In the genomic region with DNA sequence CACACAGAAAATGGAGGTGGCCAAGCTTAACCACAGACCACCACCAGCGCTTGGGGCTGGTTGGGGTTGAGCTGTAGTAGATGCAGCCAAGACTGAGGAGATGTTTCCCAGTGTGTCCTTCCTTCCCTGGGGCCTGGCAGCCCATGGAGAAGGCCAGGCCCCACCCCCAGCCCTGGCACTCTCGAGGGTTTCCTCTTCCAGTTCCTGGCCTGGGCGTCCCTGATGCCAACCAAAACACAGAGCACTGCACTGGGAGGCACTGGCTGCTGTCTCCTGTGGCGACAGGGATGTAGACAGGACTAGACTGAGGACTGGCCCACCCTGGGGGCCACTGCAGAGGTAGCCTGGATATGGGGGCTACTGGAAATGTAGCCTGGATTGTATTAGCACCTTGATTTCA, we compare ENCODE assay signal across 12 mouse cellular contexts. TPM values are rescaled to one million over a fixed set of nuclear protein-coding genes. Genes with fewer than 3 reads are reported as not detected.
DNase-seq lines count a peak whose midpoint lies in the region; ATAC-seq and TF ChIP-seq lines count a peak whose summit lies in the region.
"Had no signal": no experiment of that assay in that cellular context is flagged by ENCODE, and none has a peak within 500 bp of the region (broad histone marks: within the 10 kb centered on the region; RNA-seq: fewer than 3 reads in every experiment).

No protein-coding gene starts in this region.

- TF ChIP-seq CTCF in lung, postnatal 0 days (IDR thresholded peaks at IDR 0.05), result no peak

- H3K4me2 ChIP-seq in heart, embryonic 12.5 days, result no peak overlapping the region
- H3K4me2 ChIP-seq in lung, postnatal 0 days (replicated peaks; ENCODE audit: low read depth, low read length), result no peak overlapping the region
- H3K4me2 ChIP-seq in kidney, embryonic 15.5 days, result no peak overlapping the region
- H3K4me2 ChIP-seq: heart, embryonic 13.5 days; lung, embryonic 15.5 days; stomach, embryonic 15.5 days had no signal

- no peak; the same call in 1 of the 2 replicates for ATAC-seq in heart, embryonic 12.5 days (ENCODE audit: insufficient number of reproducible peaks, low FRiP score)
- peak; percentile 48 for ATAC-seq in lung, postnatal 0 days
- no peak for ATAC-seq in kidney, embryonic 15.5 days (replicated peaks; ENCODE audit: low FRiP score)

- no peak overlapping the region for H3K9ac ChIP-seq in heart, embryonic 12.5 days
- no peak overlapping the region for H3K9ac ChIP-seq in lung, postnatal 0 days (replicated peaks; ENCODE audit: low read depth)
- H3K9ac ChIP-seq in kidney, embryonic 15.5 days, result no peak overlapping the region
- H3K9ac ChIP-seq: lung, embryonic 15.5 days; stomach, embryonic 15.5 days had no signal

- H3K27ac ChIP-seq in heart, embryonic 12.5 days (ENCODE audit: poor library complexity, severe bottlenecking), result no peak overlapping the region
- peak overlapping the region; percentile 57; the same call in 1 of the 2 replicates for H3K27ac ChIP-seq in embryonic facial prominence, embryonic 10.5 days (replicated peaks)
- no peak overlapping the region for H3K27ac ChIP-seq in lung, postnatal 0 days (ENCODE audit: low read length)
- no peak overlapping the region for H3K27ac ChIP-seq in kidney, embryonic 15.5 days
- H3K27ac ChIP-seq: heart, embryonic 13.5 days; layer of hippocampus, adult 2 months; lung, embryonic 15.5 days; stomach, embryonic 15.5 days had no signal

- no peak overlapping the region for H3K4me3 ChIP-seq in heart, embryonic 12.5 days
- no peak overlapping the region for H3K4me3 ChIP-seq in embryonic facial prominence, embryonic 10.5 days
- H3K4me3 ChIP-seq in lung, postnatal 0 days (ENCODE audit: low read depth, low read length), result no peak overlapping the region
- H3K4me3 ChIP-seq in kidney, embryonic 15.5 days (replicated peaks), result no peak overlapping the region
- H3K4me3 ChIP-seq: heart, embryonic 13.5 days; layer of hippocampus, adult 2 months; lung, embryonic 15.5 days; stomach, embryonic 15.5 days had no signal

- WGBS in heart, embryonic 12.5 days, result 69% methylated on average over 4 of the region's 4 CpGs
- WGBS in embryonic facial prominence, embryonic 10.5 days, result 73% methylated on average over 4 of the region's 4 CpGs
- 52% methylated on average over 4 of the region's 4 CpGs for WGBS in lung, postnatal 0 days
- WGBS in kidney, embryonic 15.5 days, result 79% methylated on average over 4 of the region's 4 CpGs

- peaks cover 27% of the 10 kb centered on the region for H3K4me1 ChIP-seq in heart, embryonic 12.5 days (replicated peaks)
- H3K4me1 ChIP-seq in embryonic facial prominence, embryonic 10.5 days, result peaks cover 32% of the 10 kb centered on the region
- H3K4me1 ChIP-seq in lung, postnatal 0 days (ENCODE audit: insufficient read depth, low read depth, low read length), result no peaks in the 10 kb centered on the region; the same call in 1 of the 2 replicates
- peaks cover 23% of the 10 kb centered on the region for H3K4me1 ChIP-seq in kidney, embryonic 15.5 days

- DNase-seq in heart, adult 8-10 months (ENCODE audit: low spot score), result peak; percentile 27
- peak; percentile 64 for DNase-seq in adipocyte (ENCODE audit: low spot score)
- DNase-seq in embryonic facial prominence, embryonic 10.5 days (ENCODE audit: low spot score), result no peak
- DNase-seq in lung, postnatal 0 days (ENCODE audit: low spot score), result no peak
- no peak for DNase-seq in urinary bladder, adult 18-20 months (ENCODE audit: low spot score in 2 of 2)
- DNase-seq: kidney, adult 8-10 months had no signal

- no peaks in the 10 kb centered on the region for H3K27me3 ChIP-seq in heart, embryonic 12.5 days (replicated peaks)
- no peaks in the 10 kb centered on the region for H3K27me3 ChIP-seq in embryonic facial prominence, embryonic 10.5 days (replicated peaks; ENCODE audit: low read depth, poor library complexity, severe bottlenecking)
- no peaks in the 10 kb centered on the region for H3K27me3 ChIP-seq in lung, postnatal 0 days (replicated peaks; ENCODE audit: insufficient read depth, low read length)
- H3K27me3 ChIP-seq in kidney, embryonic 15.5 days, result no peaks in the 10 kb centered on the region
- H3K27me3 ChIP-seq: heart, embryonic 13.5 days; lung, embryonic 15.5 days; stomach, embryonic 15.5 days had no signal

- no peaks in the 10 kb centered on the region for H3K9me3 ChIP-seq in heart, embryonic 12.5 days (replicated peaks)
- H3K9me3 ChIP-seq in embryonic facial prominence, embryonic 10.5 days, result peaks cover 2% of the 10 kb centered on the region; the same call in 1 of the 2 replicates
- no peaks in the 10 kb centered on the region for H3K9me3 ChIP-seq in lung, postnatal 0 days (ENCODE audit: low read length)
- H3K9me3 ChIP-seq in kidney, embryonic 15.5 days (replicated peaks), result no peaks in the 10 kb centered on the region
- H3K9me3 ChIP-seq: heart, embryonic 13.5 days; lung, embryonic 15.5 days; stomach, embryonic 15.5 days had no signal

- no peak for TF ChIP-seq EP300 in lung, postnatal 0 days (IDR thresholded peaks at IDR 0.05)

- H3K36me3 ChIP-seq in heart, embryonic 12.5 days, result peaks cover 30% of the 10 kb centered on the region
- H3K36me3 ChIP-seq in embryonic facial prominence, embryonic 10.5 days (replicated peaks), result peaks cover 36% of the 10 kb centered on the region
- no peaks in the 10 kb centered on the region for H3K36me3 ChIP-seq in lung, postnatal 0 days (ENCODE audit: insufficient read depth, low read length)
- H3K36me3 ChIP-seq in kidney, embryonic 15.5 days, result no peaks in the 10 kb centered on the region; the same call in 1 of the 2 replicates
- H3K36me3 ChIP-seq: lung, embryonic 15.5 days; stomach, embryonic 15.5 days had no signal

RNA-seq across cellular contexts. Expression of a gene that starts 33.8 kb away (rescaled TPM):
- total RNA-seq in heart, adult 8-10 months (2022), result 10 to 100 TPM; 19.7 to 30.7 (median 24.3) TPM
- 28.5 and 28.8 TPM in 2 replicates for polyA plus RNA-seq in heart, embryonic 12.5 days (2016; fragmentation: Nextera tagmentation; extraction: Ambion mirVana)
- polyA plus RNA-seq in embryonic facial prominence, embryonic 10.5 days (2016; fragmentation: Nextera tagmentation; extraction: Ambion mirVana), result 21.4 TPM in 2 replicates
- 18.7 and 18.8 TPM in 2 replicates for polyA plus RNA-seq in lung, postnatal 0 days (2015; fragmentation: Nextera tagmentation; extraction: Ambion mirVana)
- polyA plus RNA-seq in kidney, embryonic 15.5 days (2015; fragmentation: Nextera tagmentation; extraction: Ambion mirVana), result 14.5 and 17.3 TPM in 2 replicates

RNA-seq across cellular contexts. Expression of a gene that starts 50.8 kb away (rescaled TPM):
- total RNA-seq in heart, adult 8-10 months (2022), result not detected
- 0.85 and 1.3 TPM in 2 replicates for polyA plus RNA-seq in heart, embryonic 12.5 days (2016; fragmentation: Nextera tagmentation; extraction: Ambion mirVana)
- polyA plus RNA-seq in embryonic facial prominence, embryonic 10.5 days (2016; fragmentation: Nextera tagmentation; extraction: Ambion mirVana), result 1.4 and 2.3 TPM in 2 replicates
- 1.2 and 1.8 TPM in 2 replicates for polyA plus RNA-seq in lung, postnatal 0 days (2015; fragmentation: Nextera tagmentation; extraction: Ambion mirVana)
- polyA plus RNA-seq in kidney, embryonic 15.5 days (2015; fragmentation: Nextera tagmentation; extraction: Ambion mirVana), result 0.67 and 1.2 TPM in 2 replicates

Comparison
In these comparisons a context has a peak if more than half of its experiments do, and no peak if none do; other contexts are left out.
1. DNase-seq: peak in heart, adult 8-10 months (single experiment) and adipocyte (single experiment); none in embryonic facial prominence, embryonic 10.5 days (single experiment), lung, postnatal 0 days (single experiment) and urinary bladder, adult 18-20 months (0 of 2).